Mouse (Mus musculus): ENCODE results near the gene Olfr765.
A peak's percentile ranks its signal among the peaks of the same experiment; 100 is the strongest.
"Not testable (repeated sequence)": the region's sequence is repeated elsewhere in the genome, so short reads cannot be mapped to it uniquely, and the experiment has no call there.

The Olfr765 gene

DNA sequence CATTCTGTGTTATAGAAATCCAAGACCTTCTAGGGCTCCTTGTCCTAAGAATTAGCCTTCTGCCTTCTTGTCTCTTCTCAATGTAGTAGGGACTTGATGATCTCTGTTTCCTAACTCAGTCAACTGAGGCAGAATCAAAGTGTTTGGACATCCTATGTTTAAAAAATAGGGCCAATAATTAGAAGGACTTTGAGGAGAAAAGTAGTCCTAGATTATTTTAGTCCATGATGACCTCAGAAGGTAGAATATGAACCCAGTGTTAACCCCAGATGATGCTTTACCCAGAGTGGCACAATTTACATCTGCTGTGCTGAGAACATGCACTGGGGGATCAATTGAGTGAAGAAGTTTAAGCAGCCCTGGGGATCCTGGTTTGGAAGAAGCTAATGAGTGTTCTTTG lies at the start of gene Olfr765:
Gene Olfr765 (minus strand): TSS at position 101 of the 400 bp plus-strand sequence.
- DNase-seq = not testable (repeated sequence)

GRCm38 (mm10) chr10:129099275-129099674 lies 49.5 kb upstream of the Olfr765 start, which contains the start of gene Olfr768:
Gene Olfr768 (minus strand): TSS chr10:129099375.
- DNase-seq = no peak

DNA sequence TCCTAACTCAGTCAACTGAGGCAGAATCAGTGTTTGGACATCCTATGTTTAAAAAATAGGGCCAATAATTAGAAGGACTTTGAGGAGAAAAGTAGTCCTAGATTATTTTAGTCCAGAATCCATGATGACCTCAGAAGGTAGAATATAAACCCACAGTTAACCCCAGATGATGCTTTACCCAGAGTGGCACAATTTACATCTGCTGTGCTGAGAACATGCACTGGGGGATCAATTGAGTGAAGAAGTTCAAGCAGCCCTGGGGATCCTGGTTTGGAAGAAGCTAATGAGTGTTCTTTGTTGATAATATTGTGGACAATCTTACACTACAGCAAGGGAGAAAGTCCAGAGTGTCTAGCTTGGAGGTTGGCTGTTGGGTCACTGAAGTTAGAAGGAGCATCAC lies 33.0 kb upstream of the Olfr765 start, which contains the start of gene Olfr767:
Gene Olfr767 (minus strand): TSS at position 101 of the 400 bp plus-strand sequence.
- DNase-seq = not testable (repeated sequence)

DNA sequence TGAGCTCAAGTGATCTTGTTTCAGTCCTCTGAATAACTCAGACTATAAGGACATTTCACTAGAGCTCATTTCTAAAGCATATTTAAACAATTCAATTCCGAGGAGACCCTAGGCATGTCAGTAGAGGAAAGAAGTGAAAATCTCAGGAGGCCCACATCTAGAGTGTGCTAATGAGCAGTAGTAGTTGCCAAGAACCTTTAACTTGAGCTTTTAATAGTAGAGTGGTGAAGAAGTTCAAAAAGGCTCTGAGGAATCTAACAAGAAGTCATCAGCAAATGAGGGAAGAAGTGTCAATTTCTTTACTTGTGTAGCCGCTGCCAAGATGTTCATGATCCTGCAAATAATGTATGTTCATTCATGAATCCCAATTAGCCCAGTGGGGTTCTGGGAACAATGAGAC lies 19.1 kb upstream of the Olfr765 start, which contains the start of gene Olfr766-ps1:
Gene Olfr766-ps1 (minus strand): TSS at position 101 of the 400 bp plus-strand sequence.
- DNase-seq = no peak

DNA sequence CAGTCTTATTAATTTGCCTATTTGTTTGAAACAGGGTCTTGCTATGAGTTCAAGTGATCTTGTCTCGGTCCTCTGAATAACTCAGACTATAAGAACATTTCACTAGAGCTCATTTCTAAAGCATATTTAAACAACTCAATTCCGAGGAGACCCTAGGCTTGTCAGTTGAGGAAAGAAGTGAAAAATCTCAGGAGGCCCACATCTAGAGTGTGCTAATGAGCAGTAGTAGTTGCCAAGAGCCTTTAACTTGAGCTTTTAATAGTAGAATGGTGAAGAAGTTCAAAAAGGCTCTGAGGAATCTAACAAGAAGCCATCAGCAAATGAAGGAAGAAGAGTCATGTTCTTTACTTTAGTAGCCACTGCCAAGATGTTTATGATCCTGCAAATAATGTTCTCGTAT lies 10.0 kb downstream of the Olfr765 start, which contains the start of gene Olfr764-ps1:
Gene Olfr764-ps1 (minus strand): TSS at position 101 of the 400 bp plus-strand sequence.
- no peak for DNase-seq

DNA sequence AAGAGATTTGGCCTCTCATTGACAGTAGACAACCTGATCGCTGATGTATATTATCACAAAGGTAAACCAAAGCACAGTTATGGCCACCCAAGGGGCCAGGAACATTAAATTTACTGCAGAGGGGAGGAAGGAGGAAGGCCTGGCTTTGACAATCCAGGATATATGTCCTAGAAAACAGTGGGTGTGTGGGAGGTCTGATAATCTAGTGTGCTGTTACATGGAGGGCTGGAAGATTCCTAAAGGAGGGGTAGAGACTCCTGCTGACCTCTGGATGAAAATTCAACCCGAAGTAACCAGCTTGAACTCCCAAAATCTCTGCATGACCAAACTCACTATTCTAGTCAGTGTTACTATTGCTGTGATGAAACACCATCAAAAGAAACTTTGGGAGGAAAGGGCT lies 21.5 kb downstream of the Olfr765 start:
- DNase-seq = no peak

GRCm38 (mm10) chr10:129026018-129026662 lies 23.7 kb downstream of the Olfr765 start:
- DNase-seq = peak; percentile 69

DNA sequence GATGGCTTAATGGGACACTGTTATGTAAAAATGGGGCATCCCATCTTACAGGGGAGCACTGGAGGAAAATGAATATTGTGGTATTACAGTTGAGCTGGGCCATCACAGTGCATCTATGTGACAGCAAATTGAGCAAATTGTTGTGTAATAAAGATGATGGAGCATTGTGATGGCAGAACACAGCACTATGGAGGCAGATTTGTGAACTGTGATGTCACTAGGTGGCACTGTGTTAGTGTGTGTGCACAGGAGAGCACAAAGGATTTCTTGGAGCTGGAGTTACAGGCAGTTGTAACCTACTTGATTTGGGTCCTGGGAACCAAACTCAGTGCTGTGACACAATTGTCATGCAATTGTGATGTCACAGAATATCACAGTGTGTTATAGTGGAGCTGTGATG lies 26.5 kb downstream of the Olfr765 start:
- peak; percentile 5 for DNase-seq

DNA sequence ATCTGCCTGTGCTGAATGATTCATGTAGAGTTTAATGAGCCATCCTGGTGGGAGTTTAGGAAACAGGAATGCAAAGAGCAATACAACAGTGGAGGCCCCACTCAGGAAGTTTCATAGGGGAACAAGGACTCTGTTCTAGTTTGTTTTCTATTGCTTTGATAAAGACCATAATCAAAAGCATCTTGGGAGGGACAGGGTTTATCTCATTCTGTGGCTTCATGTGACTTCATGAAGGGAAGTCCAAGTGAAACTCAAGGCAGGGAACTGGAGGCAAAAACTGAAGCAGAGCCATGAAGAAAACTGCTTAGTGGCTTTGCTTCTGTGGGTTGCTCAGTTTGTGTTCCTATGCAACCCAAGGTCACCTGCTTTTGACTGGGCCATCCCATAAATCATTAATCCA lies 35.3 kb downstream of the Olfr765 start:
- no peak for DNase-seq

DNA sequence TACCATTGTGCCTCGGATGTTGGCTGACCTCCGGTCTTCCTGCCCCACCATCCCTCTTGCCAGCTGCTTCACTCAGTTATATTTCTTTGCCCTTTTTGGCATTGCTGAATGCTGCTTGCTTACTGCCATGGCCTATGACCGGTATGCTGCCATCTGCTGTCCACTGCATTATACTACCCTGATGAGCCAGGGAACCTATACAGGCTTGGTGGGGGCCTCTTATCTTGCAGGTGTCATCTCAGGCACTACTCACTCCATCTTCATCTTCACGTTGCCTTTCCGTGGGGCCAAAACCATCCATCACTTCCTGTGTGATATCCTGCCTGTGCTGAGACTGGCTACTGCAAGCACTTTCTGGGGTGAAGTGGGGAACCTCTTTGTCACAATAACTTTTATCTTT lies 38.3 kb downstream of the Olfr765 start:
- DNase-seq = not testable (repeated sequence)

DNA sequence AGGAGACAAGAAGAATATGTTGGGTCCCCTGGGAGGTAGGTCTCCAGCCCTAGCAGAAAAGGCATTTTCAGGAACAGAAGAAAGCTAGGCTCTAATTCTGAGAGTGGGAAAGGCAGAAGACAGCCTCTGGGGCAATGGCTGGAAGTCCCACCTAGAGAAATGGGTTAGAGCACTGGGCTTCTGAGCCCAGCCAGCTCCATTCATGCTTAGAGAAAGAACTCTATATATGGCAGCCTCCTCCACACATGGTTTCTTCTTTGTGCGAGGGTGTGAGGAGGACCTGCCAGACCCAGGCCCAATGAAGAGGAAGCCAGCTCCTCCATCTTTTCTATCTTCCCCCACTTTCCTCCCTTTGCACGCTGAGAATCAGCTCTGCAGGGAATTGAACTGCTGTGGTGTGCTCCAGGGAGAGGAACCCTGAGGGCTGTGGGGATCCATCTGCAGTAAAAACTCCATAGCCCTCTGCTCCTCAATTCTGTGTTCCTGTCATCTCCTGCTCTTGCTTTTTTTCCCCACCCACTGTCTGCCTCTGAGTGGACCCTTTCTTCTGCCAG lies 39.4 kb downstream of the Olfr765 start, which contains the start of gene Olfr763:
Gene Olfr763 (plus strand): TSS at position 504 of the 554 bp plus-strand sequence.
- no peak for DNase-seq

DNA sequence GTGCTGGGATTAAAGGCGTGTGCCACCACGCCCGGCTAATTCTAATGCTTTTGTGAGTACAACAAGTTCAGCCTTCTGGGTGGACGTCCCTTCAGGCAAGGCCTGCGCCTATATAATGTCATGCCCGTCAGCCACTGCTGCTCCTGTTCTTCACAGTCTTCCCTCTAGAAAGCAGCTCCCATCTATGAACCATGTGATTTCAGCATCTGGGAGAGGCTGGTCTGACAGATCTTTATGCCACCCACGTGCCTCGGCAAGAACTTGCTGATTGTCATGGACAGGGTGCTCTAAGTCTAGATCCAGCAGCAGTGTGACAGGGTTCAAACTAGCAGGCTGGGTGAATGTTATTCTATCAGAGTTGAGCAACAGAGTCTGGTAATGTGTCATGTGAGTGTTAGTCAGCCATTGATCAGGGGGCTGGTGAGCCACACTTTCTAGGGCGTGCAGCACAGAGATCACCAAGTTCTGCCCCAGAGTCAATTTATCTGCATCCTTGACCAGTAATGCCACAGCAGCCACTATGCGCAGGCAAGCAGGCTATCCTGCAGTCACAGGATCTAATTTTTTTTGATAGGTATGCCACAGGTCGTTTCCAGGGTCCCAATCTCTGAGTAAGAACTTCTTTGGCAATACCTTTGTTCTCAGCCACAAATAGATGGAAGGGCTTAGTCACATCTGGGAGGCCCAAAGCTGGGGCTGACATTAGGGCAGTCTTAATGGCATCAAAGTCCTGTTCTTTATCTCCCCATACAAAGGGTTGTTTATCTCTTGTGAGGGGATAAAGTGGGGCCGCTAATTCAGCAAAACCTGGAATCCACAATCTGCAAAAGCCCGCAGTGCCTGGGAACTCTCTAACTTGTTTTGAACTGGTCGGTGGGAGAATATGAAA lies 45.5 kb downstream of the Olfr765 start:
- DNase-seq = no peak

DNA sequence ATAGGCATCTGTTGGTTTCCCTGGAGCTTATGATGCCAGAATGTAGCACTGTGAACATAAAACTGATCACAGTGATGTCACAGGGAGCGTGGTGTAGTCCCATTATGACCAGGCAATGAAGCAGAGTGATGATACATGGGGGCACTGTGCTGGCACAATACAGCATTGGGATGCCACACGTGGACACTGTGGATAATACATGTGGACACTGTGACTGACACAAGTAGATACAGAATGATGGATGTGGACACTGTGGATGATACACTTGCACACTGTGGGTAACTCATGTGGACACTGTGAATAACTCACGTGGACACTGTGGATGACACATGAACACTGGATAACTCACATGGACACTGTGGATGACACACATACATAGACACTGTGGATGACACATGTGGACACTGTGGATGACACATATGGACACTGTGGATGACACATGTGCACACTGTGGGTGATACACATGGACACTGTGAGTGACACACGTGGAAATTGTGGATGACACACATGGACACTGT lies 53.2 kb downstream of the Olfr765 start:
- no peak for DNase-seq

DNA sequence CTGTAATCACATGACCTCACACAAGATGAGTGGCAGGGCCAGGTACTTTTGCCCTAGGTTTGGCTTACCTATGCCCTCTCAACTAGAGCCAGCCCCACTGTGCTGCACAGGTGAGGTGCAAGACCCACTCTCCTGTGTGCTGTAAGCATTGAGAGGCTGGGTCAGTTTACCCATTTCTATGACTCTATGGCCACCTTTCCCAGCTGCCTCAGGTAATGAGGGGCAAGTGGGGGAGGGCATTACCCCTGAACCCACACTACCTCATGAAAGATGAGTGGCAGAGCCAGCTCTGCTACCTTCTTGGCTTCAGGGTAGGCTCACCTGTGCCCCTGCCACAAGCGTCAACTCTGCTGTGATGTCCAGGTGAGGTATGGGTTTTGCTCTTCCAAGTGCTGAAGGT lies 54.0 kb downstream of the Olfr765 start:
- DNase-seq = no peak
